Mouse (Mus musculus): ENCODE measurements around the gene Gnas.

DNA sequence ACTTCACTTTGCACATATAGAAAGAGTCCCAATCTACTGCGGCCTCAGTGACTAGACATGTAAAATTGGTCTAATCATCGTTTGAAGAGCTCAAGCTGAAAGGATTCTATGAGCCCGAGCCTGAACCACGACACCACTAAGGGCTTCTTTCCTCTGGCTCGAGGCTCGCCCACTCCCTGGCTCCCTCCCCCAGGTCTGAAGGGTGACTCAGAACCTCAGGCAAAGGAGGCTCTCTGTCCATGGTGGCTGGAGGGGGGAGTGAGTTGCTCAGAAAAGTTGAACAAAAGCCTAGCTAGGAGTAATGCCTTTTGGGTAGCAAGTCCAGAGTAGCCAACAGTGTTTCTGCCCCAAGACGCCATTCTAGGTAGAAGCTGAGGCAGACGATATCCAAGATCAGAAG lies 4.3 kb upstream of the Gnas start:
- no peak for TF ChIP-seq CTCF (IDR thresholded peaks at IDR 0.05; ENCODE audit: borderline replicate concordance, extremely low read depth, insufficient read depth, insufficient read length)
- TF ChIP-seq POLR2A (IDR thresholded peaks at IDR 0.05; ENCODE audit: borderline replicate concordance, extremely low read depth, insufficient read depth, insufficient read length, poor library complexity, severe bottlenecking) = no peak
